Mouse (Mus musculus) liver, embryonic 15.5 days (tissue): Measurements from ENCODE around the gene Fyttd1. TPM values are rescaled to one million over a fixed set of nuclear protein-coding genes. Genes with fewer than 3 reads are reported as not detected.

Experiments
- ATAC-seq: fragments of 200-750 bp; cut with Nextera tagmentation; 2 replicates; pipeline ENCODE4 v1.8.0; 2017; ENCODE audit warnings: moderate number of reproducible peaks, mild to moderate bottlenecking, moderate library complexity; ENCODE audit not compliant: insufficient read depth
- H3K27ac ChIP-seq: fragments of 300-500 bp; sonication (generic); replicated peaks from 2 replicates; pipeline ENCODE4 v1.5.1; 2015; ENCODE audit warnings: mild to moderate bottlenecking, inconsistent platforms
- H3K27me3 ChIP-seq: fragments of 300-500 bp; sonication (generic); 2 replicates; pipeline ENCODE4 v1.6.1; 2015; ENCODE audit warnings: mild to moderate bottlenecking, inconsistent platforms
- H3K36me3 ChIP-seq: fragments of 300-500 bp; sonication (generic); replicated peaks from 2 replicates; pipeline ENCODE4 v1.6.1; 2015; ENCODE audit warnings: moderate library complexity, mild to moderate bottlenecking, inconsistent platforms
- H3K4me1 ChIP-seq: fragments of 300-500 bp; sonication (generic); replicated peaks from 2 replicates; pipeline ENCODE4 v1.6.1; 2015; ENCODE audit warnings: inconsistent platforms
- H3K4me2 ChIP-seq: fragments of 300-500 bp; sonication (generic); 2 replicates; pipeline ENCODE4 v1.6.1; 2015; ENCODE audit warnings: moderate library complexity, mild to moderate bottlenecking, inconsistent platforms
- H3K4me3 ChIP-seq: fragments of 300-500 bp; sonication (generic); replicated peaks from 2 replicates; pipeline ENCODE4 v1.5.1; 2015; ENCODE audit warnings: mild to moderate bottlenecking, inconsistent platforms
- H3K9ac ChIP-seq: fragments of 300-500 bp; sonication (generic); 2 replicates; pipeline ENCODE4 v1.6.1; 2015; ENCODE audit warnings: moderate library complexity, mild to moderate bottlenecking, inconsistent platforms
- H3K9me3 ChIP-seq: fragments of 300-500 bp; sonication (generic); replicated peaks from 2 replicates; pipeline ENCODE4 v1.6.1; 2016; ENCODE audit warnings: inconsistent platforms
- WGBS: fragments of 180-500 bp; shearing (Covaris S2); methylation state at CpG from one replicate; pipeline ENCODE4 v1.1.7; 2015; ENCODE audit warnings: mixed read lengths; ENCODE audit not compliant: insufficient replicate concordance; 5-methylcytosine and 5-hydroxymethylcytosine counted together
- polyA plus RNA-seq: library from polyadenylated mRNA; unstranded; fragments of >200 nt; fragmentation: Nextera tagmentation; extraction: Ambion mirVana; gene quantifications from 2 replicates; pipeline ENCODE4 v1.2.1, GENCODE M21; 2015

The Fyttd1 gene
- polyA plus RNA-seq, 1 experiment from 2014 or later, result 26.8 TPM

DNA sequence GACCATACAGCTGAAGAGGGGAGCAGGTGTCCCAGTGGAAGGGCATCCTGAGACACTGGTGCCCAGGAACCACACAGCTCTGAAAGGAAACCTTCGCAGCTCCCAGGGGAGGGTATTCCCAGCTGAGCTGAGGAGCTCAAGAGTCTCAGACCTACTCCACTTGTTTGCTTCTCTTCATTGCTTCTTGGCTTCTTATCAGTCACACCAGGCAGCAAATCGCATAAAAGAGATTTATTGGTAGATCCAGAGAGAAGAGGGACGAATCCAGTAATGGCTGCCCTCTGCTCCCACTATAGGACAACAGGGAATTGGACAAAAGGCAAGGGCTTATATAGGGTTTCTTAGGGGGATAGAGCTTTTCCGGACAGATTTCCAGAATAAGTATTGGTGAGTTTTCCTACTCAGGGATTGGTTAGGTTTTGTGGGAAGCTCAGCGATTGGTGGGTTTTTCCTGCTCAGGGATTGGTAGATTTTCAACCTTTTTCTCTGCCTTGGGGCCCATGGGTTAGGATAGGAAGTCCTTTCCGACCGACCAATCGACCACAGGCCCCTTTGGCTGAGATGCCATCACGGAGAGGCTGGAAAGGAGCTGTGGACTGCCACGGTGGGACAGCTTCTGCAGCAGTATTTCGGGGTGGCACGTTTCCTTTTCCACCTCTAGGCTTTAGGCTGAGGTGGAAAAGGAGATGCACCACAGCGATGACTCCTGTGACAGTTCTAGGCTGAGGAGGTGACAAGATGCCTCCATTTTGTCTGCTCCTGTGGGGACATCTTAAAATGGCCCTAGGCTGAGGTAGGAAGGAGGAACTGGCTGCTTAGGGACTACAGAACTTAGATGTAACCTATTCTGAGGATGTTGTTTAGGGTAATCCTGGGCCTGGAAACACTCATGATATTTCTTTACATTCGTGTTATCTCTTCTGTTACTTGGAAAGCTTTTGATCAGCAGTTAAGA lies 1.9 kb downstream of the Fyttd1 start:
- Histone ChIP-seq H3K4me1 (peaks cover 23% of the 10 kb centered on the region), H3K9ac (no peak overlapping the region)
- 67% methylated on average over 14 of the region's 14 CpGs for WGBS

DNA sequence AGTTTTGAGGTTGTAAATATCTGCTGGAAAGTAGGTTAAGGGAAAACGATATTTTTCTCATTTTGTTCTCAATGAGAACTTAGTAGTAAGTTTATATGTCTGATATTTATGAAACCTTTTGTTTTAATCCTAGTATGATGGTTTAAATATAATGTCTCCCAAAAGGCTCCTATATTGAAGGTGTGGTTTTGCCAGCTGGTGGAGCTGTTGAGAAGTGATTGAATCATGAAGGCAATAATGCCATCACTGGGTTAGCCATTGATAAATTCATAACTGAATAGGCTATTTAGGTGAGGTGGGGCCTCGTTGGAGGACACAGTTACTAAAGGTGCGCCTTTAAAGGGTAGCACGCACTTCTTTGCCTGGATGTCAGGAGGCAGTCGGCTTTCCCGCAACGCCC lies 4.2 kb downstream of the Fyttd1 start:
- H3K9ac ChIP-seq, result no peak overlapping the region
- H3K27me3 ChIP-seq, result no peaks in the 10 kb centered on the region
- no peak overlapping the region for H3K4me3 ChIP-seq
- peaks cover 2% of the 10 kb centered on the region for H3K36me3 ChIP-seq
- 80% methylated on average over 7 of the region's 7 CpGs for WGBS
- no peaks in the 10 kb centered on the region for H3K9me3 ChIP-seq
- H3K27ac ChIP-seq, result no peak overlapping the region
- H3K4me1 ChIP-seq, result peaks cover 23% of the 10 kb centered on the region
- H3K4me2 ChIP-seq, result no peak overlapping the region
- no peak for ATAC-seq

More for the DNA sequence above, 1.9 kb downstream of the Fyttd1 start:
- no peak for ATAC-seq
- Histone ChIP-seq H3K4me3 (peak overlapping the region; percentile 6; the same call in 1 of the 2 replicates), H3K4me2 (peak overlapping the region; percentile 99), H3K27me3 (no peaks in the 10 kb centered on the region), H3K27ac (0 out of 2 replicates have a peak overlapping the region, but pooled peaks have one; percentile 16), H3K9me3 (no peaks in the 10 kb centered on the region), H3K36me3 (no peaks in the 10 kb centered on the region)

DNA sequence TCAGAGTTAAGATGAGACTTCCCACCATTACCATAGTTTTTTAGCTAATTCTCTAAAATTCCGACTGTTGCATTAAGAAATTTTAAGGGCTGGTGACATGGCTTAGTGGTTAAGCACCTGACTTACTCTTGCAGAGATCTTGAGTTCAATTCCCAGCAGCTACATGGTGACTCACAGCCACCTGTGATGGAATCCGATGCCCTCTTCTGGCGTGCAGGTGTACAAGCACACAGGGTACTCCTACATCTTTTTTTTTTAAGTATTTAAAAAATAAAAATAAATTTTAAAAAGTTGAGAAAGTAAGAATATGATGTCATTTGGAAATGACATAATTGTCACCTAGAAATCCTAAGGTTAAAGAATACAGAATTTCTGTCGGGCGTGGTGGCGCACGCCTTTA lies 10.7 kb downstream of the Fyttd1 start:
- no peak overlapping the region for H3K27ac ChIP-seq
- WGBS, result 83% methylated on average over 7 of the region's 7 CpGs
- no peak for ATAC-seq

DNA sequence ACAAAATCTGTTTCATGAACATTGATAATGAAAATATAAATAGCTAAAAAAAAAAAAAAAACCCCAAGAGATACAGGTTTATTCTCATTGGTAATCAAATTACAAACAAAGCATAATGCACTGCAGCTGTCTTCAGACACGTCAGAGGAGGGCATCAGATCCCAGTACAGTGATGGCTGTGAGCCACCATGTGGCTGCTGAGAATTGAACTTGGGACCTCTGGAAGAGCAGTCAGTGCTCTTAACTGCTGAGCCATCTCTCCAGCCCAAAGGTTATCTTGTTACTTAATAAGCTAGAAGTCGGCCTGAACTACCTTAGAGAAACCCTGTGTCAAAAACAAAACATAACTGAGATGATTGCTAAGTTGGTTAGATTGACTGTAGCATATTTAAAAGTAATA lies 12.6 kb downstream of the Fyttd1 start:
- Histone ChIP-seq H3K4me3 (no peak overlapping the region), H3K4me2 (no peak overlapping the region), H3K9me3 (no peaks in the 10 kb centered on the region), H3K27ac (no peak overlapping the region), H3K9ac (no peak overlapping the region), H3K36me3 (peaks cover 31% of the 10 kb centered on the region), H3K4me1 (no peaks in the 10 kb centered on the region), H3K27me3 (no peaks in the 10 kb centered on the region)
- 58% methylated on average over 2 of the region's 2 CpGs for WGBS
- no peak for ATAC-seq

More for the DNA sequence above, 10.7 kb downstream of the Fyttd1 start:
- H3K9me3 ChIP-seq, result no peaks in the 10 kb centered on the region
- no peak overlapping the region for H3K4me3 ChIP-seq
- H3K4me1 ChIP-seq, result no peaks in the 10 kb centered on the region
- no peak overlapping the region for H3K4me2 ChIP-seq
- H3K9ac ChIP-seq, result no peak overlapping the region
- peaks cover 20% of the 10 kb centered on the region for H3K36me3 ChIP-seq
- no peaks in the 10 kb centered on the region for H3K27me3 ChIP-seq

DNA sequence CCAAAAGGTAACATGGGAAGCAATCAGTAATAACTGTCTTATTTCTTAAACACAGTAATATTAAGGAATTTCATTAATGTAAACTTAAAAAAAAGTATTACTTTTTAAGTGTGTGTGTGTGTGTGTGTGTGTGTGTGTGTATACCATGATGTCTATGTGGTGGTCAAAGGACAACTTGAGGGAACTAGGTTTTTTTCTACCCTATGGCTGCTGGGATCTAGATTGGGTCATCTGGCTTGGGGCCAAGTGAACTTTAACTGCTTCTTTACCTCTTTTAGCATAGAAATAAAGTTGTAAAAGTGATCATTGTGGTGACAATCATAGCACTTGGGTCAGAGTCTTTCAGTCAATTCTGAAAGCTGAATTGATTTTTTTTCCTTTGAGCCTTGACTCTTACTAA lies 18.8 kb downstream of the Fyttd1 start:
- no peak for ATAC-seq
- no peaks in the 10 kb centered on the region for H3K27me3 ChIP-seq
- no peak overlapping the region for H3K4me2 ChIP-seq
- H3K27ac ChIP-seq, result no peak overlapping the region
- peaks cover 43% of the 10 kb centered on the region for H3K36me3 ChIP-seq
- no peaks in the 10 kb centered on the region for H3K9me3 ChIP-seq
- peaks cover 3% of the 10 kb centered on the region; the same call in 1 of the 2 replicates for H3K4me1 ChIP-seq
- no peak overlapping the region for H3K4me3 ChIP-seq
- no peak overlapping the region for H3K9ac ChIP-seq

DNA sequence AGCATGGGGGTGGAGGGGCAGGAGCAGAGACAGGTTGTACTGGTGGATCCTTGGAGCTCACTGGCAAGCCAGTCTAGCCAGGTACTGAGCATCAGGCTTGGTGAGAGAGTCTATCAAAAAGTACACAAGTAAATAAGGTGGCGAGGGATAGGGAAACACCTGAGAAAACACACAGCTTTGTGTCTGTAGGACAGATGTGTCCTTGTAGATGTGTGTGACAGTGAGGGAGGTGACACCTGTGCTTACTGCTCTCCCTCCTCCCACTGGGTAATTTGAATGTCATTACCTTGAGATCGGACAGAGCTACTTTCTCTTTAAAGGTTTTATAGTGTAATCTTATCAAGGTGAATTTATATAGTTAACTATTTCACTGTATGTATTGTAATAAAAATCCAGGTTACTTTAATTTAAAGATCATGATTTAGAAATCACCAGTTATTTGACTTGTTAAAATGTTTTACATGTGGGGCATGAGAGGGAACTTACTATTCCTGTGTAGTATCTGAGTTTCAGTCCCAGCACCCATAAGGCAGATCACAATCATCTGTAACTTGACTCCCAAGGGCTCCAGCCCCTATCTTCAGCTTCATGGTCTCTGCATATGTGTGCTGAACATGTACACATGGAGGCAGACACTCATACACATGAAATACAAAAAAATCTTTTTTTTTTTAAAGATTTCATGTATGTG lies 24.2 kb downstream of the Fyttd1 start:
- ATAC-seq, result no peak
- Histone ChIP-seq H3K27me3 (no peaks in the 10 kb centered on the region), H3K9ac (no peak overlapping the region), H3K9me3 (no peaks in the 10 kb centered on the region), H3K4me3 (no peak overlapping the region), H3K27ac (no peak overlapping the region), H3K4me2 (no peak overlapping the region), H3K36me3 (peaks cover 23% of the 10 kb centered on the region), H3K4me1 (peaks cover 2% of the 10 kb centered on the region; the same call in 1 of the 2 replicates)
- WGBS, result 66% methylated on average over 2 of the region's 2 CpGs

DNA sequence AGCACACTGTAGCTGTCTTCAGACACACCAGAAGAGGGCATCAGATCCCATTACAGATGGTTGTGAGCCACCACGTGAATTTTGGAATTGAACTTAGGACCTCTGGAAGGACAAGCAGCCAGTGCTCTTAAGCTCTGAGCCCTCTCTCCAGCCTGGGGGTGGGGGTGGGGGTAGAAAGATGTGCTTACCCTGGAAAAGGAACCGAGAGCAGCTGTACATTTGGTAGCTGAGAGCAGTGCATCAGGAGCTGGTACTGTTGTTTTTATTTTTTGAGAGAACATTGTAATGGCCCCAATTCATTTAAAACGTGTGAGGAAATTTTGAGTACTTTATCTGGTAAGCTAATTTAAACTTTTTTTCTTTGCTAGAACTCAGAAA lies 24.7 kb downstream of the Fyttd1 start:
- no peak for ATAC-seq
- Histone ChIP-seq H3K4me2 (no peak overlapping the region), H3K4me3 (no peak overlapping the region), H3K27me3 (no peaks in the 10 kb centered on the region), H3K27ac (no peak overlapping the region), H3K9ac (no peak overlapping the region), H3K9me3 (no peaks in the 10 kb centered on the region), H3K36me3 (peaks cover 23% of the 10 kb centered on the region), H3K4me1 (no peaks in the 10 kb centered on the region)
- 54% methylated on average over 3 of the region's 3 CpGs for WGBS

DNA sequence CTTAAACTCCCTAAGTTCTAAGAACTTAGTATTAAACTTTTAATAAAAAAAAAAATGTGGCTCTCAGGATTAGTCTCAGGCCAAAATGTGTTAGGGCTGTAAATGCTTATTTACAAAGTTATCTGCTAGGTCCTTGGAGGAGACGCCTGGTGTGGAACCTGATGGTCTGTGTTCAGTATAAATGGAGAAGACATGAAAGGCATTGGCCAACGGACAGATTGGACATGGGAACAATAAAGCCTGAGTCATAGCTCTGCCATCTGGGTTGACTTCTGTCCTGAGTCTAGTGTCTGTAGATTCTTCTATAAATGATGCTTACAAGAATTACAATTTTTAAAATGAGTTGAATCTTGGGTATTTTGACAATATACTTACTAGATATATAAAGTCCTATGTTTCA lies 28.9 kb downstream of the Fyttd1 start:
- H3K4me3 ChIP-seq, result no peak overlapping the region
- H3K9ac ChIP-seq, result no peak overlapping the region
- H3K4me1 ChIP-seq, result no peaks in the 10 kb centered on the region
- no peak for ATAC-seq
- H3K27me3 ChIP-seq, result no peaks in the 10 kb centered on the region
- H3K36me3 ChIP-seq, result peaks cover 7% of the 10 kb centered on the region
- H3K9me3 ChIP-seq, result no peaks in the 10 kb centered on the region
- WGBS, result 69% methylated on average over 2 of the region's 2 CpGs
- H3K4me2 ChIP-seq, result no peak overlapping the region
- no peak overlapping the region for H3K27ac ChIP-seq

DNA sequence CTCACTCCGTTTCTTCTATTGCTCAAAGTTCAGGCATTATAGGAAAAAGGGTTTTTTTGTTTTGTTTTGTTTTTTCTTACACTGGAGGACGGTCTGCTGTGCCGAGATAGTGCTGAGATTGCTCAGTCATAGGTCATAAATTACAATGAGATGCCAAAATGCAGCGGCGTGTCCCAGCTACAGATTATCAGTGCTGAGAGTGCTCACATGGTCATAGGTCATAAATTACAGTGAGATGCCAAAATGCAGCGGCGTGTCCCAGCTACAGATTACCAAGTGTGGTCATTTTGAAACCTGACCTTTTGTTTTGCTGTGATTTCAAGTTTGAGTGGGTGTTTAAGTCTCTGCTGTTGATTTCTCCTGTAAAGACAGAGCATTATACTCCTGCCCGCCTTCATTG lies 29.4 kb downstream of the Fyttd1 start:
- Histone ChIP-seq H3K9me3 (no peaks in the 10 kb centered on the region), H3K9ac (no peak overlapping the region), H3K4me1 (no peaks in the 10 kb centered on the region), H3K27ac (no peak overlapping the region), H3K4me2 (no peak overlapping the region), H3K36me3 (peaks cover 4% of the 10 kb centered on the region), H3K4me3 (no peak overlapping the region), H3K27me3 (no peaks in the 10 kb centered on the region)
- 62% methylated on average over 8 of the region's 8 CpGs for WGBS
- no peak for ATAC-seq

DNA sequence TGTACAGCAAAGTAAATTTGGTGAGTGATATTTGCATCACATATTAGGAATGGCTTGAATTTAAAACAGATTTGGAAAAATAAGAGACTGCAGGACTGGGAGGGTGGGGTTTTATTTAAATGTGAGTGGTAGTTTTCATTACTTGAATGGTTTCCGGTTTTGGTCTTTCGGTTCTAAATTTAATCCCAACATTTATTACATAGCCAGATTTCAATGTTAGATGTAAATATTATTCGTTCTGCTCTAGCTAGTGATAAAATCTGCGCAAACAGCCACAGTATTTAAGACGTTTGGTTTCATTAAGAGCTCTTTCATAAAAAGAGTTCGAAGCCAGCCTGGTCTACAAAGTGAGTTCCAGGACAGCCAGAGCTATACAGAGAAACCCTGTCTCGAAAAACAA lies 35.9 kb downstream of the Fyttd1 start:
- Histone ChIP-seq H3K4me1 (peaks cover 25% of the 10 kb centered on the region), H3K9ac (no peak overlapping the region), H3K4me3 (peak overlapping the region; percentile 97), H3K27ac (no peak overlapping the region), H3K27me3 (no peaks in the 10 kb centered on the region), H3K36me3 (no peaks in the 10 kb centered on the region), H3K9me3 (no peaks in the 10 kb centered on the region), H3K4me2 (peak overlapping the region; percentile 81)
- no peak for ATAC-seq
- 48% methylated on average over 7 of the region's 7 CpGs for WGBS
